Mouse (Mus musculus): ENCODE results near the gene Tsc22d4. TPM values are rescaled to one million over a fixed set of nuclear protein-coding genes. Genes with fewer than 3 reads are reported as not detected.

The Tsc22d4 gene
- polyA plus RNA-seq, 1 experiment: 71.2 TPM

DNA sequence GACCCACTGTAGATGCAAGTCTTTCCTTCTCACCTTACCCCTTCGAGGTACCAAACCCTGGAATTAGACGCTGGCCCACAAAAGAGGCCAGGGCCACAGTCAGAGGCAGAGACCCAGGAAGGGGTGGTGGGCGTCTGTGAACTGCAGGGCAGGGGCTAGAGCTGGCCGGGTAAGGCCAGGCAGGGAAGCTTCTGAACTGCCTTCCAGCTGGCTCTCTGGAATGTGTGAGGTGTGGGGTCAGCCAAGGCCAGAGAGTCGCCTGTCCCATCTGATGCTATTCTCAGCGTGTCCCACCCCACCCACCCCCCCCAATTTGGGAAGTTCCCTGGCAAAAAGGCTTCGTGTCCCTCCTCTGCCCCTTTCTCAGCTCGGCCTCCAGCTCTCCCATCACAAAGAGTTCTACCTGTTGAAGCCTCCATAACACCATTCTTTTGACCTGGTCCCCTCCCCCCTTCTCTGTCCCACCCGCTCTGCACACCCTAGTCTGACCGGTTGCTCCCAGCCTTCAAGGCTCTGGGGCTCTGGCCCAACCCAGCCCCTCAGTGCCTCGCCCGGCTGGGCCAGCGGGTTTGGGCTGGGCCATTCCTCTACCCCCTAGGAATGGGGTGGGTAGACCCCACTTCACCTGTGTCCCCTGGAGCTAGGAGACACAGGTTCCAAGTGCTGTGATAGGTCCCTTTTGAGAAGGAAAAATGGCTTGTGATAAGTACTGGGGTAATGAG lies 7.7 kb downstream of the Tsc22d4 start:
- no peak for TF ChIP-seq POLR2A (IDR thresholded peaks at IDR 0.05; ENCODE audit: low read depth, low read length)
- TF ChIP-seq CTCF (conservative IDR thresholded peaks at IDR 0.05; ENCODE audit: insufficient read depth, insufficient read length, low read depth, low read length): no peak
- Histone ChIP-seq H3K36me3 (ENCODE audit: control insufficient read depth, insufficient read depth, low read length) (no peaks in the 10 kb centered on the region), H3K4me3 (ENCODE audit: insufficient read depth, low read depth, low read length) (no peak overlapping the region), H3K4me1 (ENCODE audit: control insufficient read depth, insufficient read depth, low read length) (peaks cover 8% of the 10 kb centered on the region), H3K27me3 (replicated peaks; ENCODE audit: control insufficient read depth, insufficient read depth, low read length) (no peaks in the 10 kb centered on the region), H3K27ac (ENCODE audit: insufficient read depth, low read depth, low read length) (peak overlapping the region; percentile 16; the same call in 1 of the 2 replicates)
- 55% methylated on average over 13 of the region's 13 CpGs for WGBS
- no peak for DNase-seq

DNA sequence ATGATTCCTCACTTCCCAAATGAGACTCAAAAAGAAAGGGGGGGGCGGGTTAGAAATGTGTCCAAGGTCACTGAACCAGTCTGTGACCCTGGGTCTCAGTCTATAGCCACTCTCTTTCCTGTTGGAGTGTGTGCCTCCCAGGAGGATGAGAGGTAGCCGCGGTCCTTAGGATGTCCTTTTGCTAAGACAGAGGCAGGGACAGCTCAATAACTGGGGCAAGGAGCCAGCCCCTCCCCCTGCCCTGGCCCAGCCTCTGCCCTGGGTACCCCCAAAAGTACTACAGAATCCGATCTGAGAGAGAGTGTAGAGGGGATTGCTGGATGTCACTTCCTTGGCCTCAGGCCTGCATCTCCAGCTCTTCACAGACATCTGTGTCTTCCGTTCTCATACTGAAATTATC lies 9.9 kb downstream of the Tsc22d4 start:
- Histone ChIP-seq H3K4me3 (ENCODE audit: insufficient read depth, low read depth, low read length) (no peak overlapping the region), H3K4me1 (ENCODE audit: control insufficient read depth, insufficient read depth, low read length) (peaks cover 9% of the 10 kb centered on the region), H3K36me3 (ENCODE audit: control insufficient read depth, insufficient read depth, low read length) (no peaks in the 10 kb centered on the region; the same call in 1 of the 2 replicates), H3K27ac (ENCODE audit: insufficient read depth, low read depth, low read length) (peak overlapping the region; percentile 14; the same call in 1 of the 2 replicates), H3K27me3 (replicated peaks; ENCODE audit: control insufficient read depth, insufficient read depth, low read length) (no peaks in the 10 kb centered on the region)
- DNase-seq: no peak
- 70% methylated on average over 5 of the region's 5 CpGs for WGBS
- TF ChIP-seq POLR2A (IDR thresholded peaks at IDR 0.05; ENCODE audit: low read depth, low read length): no peak
- TF ChIP-seq CTCF (conservative IDR thresholded peaks at IDR 0.05; ENCODE audit: insufficient read depth, insufficient read length, low read depth, low read length): no peak

- no peak overlapping the region; the same call in 1 of the 2 replicates for H3K27ac ChIP-seq (ENCODE audit: insufficient read depth, low read depth, low read length)
- no peak for TF ChIP-seq POLR2A (IDR thresholded peaks at IDR 0.05; ENCODE audit: low read depth, low read length)
- TF ChIP-seq CTCF (conservative IDR thresholded peaks at IDR 0.05; ENCODE audit: insufficient read depth, insufficient read length, low read depth, low read length): no peak
These were observed 10.6 kb downstream of the Tsc22d4 start for GRCm38 (mm10) chr5:137756106-137756505.

GRCm38 (mm10) chr5:137756882-137757661 lies 11.5 kb downstream of the Tsc22d4 start:
- H3K4me1 ChIP-seq (ENCODE audit: control insufficient read depth, insufficient read depth, low read length): peaks cover 9% of the 10 kb centered on the region
- H3K27ac ChIP-seq (ENCODE audit: insufficient read depth, low read depth, low read length): peak overlapping the region; percentile 42
- H3K36me3 ChIP-seq (ENCODE audit: control insufficient read depth, insufficient read depth, low read length): no peaks in the 10 kb centered on the region; the same call in 1 of the 2 replicates
- H3K27me3 ChIP-seq (replicated peaks; ENCODE audit: control insufficient read depth, insufficient read depth, low read length): no peaks in the 10 kb centered on the region
- peak; percentile 91 for DNase-seq
- WGBS: 29% methylated on average over 10 of the region's 10 CpGs
- peak; percentile 95 for TF ChIP-seq CTCF (conservative IDR thresholded peaks at IDR 0.05; ENCODE audit: insufficient read depth, insufficient read length, low read depth, low read length)
- no peak for TF ChIP-seq POLR2A (IDR thresholded peaks at IDR 0.05; ENCODE audit: low read depth, low read length)
- no peak overlapping the region for H3K4me3 ChIP-seq (ENCODE audit: insufficient read depth, low read depth, low read length)

More at GRCm38 (mm10) chr5:137756106-137756505, 10.6 kb downstream of the Tsc22d4 start:
- no peaks in the 10 kb centered on the region for H3K27me3 ChIP-seq (replicated peaks; ENCODE audit: control insufficient read depth, insufficient read depth, low read length)
- H3K4me3 ChIP-seq (ENCODE audit: insufficient read depth, low read depth, low read length): no peak overlapping the region
- H3K36me3 ChIP-seq (ENCODE audit: control insufficient read depth, insufficient read depth, low read length): no peaks in the 10 kb centered on the region; the same call in 1 of the 2 replicates
- WGBS: 69% methylated on average over 3 of the region's 3 CpGs
- peaks cover 9% of the 10 kb centered on the region for H3K4me1 ChIP-seq (ENCODE audit: control insufficient read depth, insufficient read depth, low read length)
- DNase-seq: no peak

GRCm38 (mm10) chr5:137757887-137758286 lies 12.4 kb downstream of the Tsc22d4 start:
- TF ChIP-seq CTCF (conservative IDR thresholded peaks at IDR 0.05; ENCODE audit: insufficient read depth, insufficient read length, low read depth, low read length): no peak
- no peak for TF ChIP-seq POLR2A (IDR thresholded peaks at IDR 0.05; ENCODE audit: low read depth, low read length)
- DNase-seq: peak; percentile 39
- no peak overlapping the region for H3K27ac ChIP-seq (ENCODE audit: insufficient read depth, low read depth, low read length)
- H3K27me3 ChIP-seq (replicated peaks; ENCODE audit: control insufficient read depth, insufficient read depth, low read length): no peaks in the 10 kb centered on the region
- no peaks in the 10 kb centered on the region; the same call in 1 of the 2 replicates for H3K36me3 ChIP-seq (ENCODE audit: control insufficient read depth, insufficient read depth, low read length)
- 43% methylated on average over 6 of the region's 6 CpGs for WGBS
- no peak overlapping the region for H3K4me3 ChIP-seq (ENCODE audit: insufficient read depth, low read depth, low read length)
- peaks cover 9% of the 10 kb centered on the region for H3K4me1 ChIP-seq (ENCODE audit: control insufficient read depth, insufficient read depth, low read length)

- 89% methylated on average over 19 of the region's 19 CpGs for WGBS
- Histone ChIP-seq H3K4me1 (ENCODE audit: control insufficient read depth, insufficient read depth, low read length) (peaks cover 9% of the 10 kb centered on the region), H3K36me3 (ENCODE audit: control insufficient read depth, insufficient read depth, low read length) (no peaks in the 10 kb centered on the region; the same call in 1 of the 2 replicates), H3K27me3 (replicated peaks; ENCODE audit: control insufficient read depth, insufficient read depth, low read length) (no peaks in the 10 kb centered on the region), H3K4me3 (ENCODE audit: insufficient read depth, low read depth, low read length) (no peak overlapping the region), H3K27ac (ENCODE audit: insufficient read depth, low read depth, low read length) (no peak overlapping the region)
- TF ChIP-seq POLR2A (IDR thresholded peaks at IDR 0.05; ENCODE audit: low read depth, low read length): no peak
- no peak for TF ChIP-seq CTCF (conservative IDR thresholded peaks at IDR 0.05; ENCODE audit: insufficient read depth, insufficient read length, low read depth, low read length)
- DNase-seq: no peak
These were observed 13.5 kb downstream of the Tsc22d4 start for GRCm38 (mm10) chr5:137758921-137759534.

Measured in kidney, adult 2 months (tissue).